Comparison of ENCODE assay signal across 8 mouse cellular contexts in genomic region chr11:78183884-78184514, GRCm38 (mm10). TPM values are rescaled to one million over a fixed set of nuclear protein-coding genes. Genes with fewer than 3 reads are reported as not detected.
A peak's percentile ranks its signal among the peaks of the same experiment; 100 is the strongest.
DNase-seq lines count a peak whose midpoint lies in the region; ATAC-seq lines count a peak whose summit lies in the region.

No protein-coding gene starts in this region.

- H3K9me3 ChIP-seq in megakaryocyte, embryonic 14.5 days: no peaks in the 10 kb centered on the region
- H3K9me3 ChIP-seq in limb, embryonic 13.5 days: no peaks in the 10 kb centered on the region
- no peaks in the 10 kb centered on the region for H3K9me3 ChIP-seq in stomach, embryonic 15.5 days

- peak overlapping the region; percentile 82 for H3K4me2 ChIP-seq in limb, embryonic 13.5 days (replicated peaks)
- peak overlapping the region; percentile 40 for H3K4me2 ChIP-seq in stomach, embryonic 15.5 days

- WGBS in limb, embryonic 13.5 days: 45% methylated on average over 10 of the region's 10 CpGs
- WGBS in stomach, embryonic 15.5 days: 41% methylated on average over 10 of the region's 10 CpGs

- H3K9ac ChIP-seq in limb, embryonic 13.5 days: peak overlapping the region; percentile 36; the same call in 1 of the 2 replicates
- no peak overlapping the region for H3K9ac ChIP-seq in stomach, embryonic 15.5 days

- peaks cover 53% of the 10 kb centered on the region for H3K4me1 ChIP-seq in megakaryocyte, embryonic 14.5 days
- H3K4me1 ChIP-seq in limb, embryonic 13.5 days: peaks cover 44% of the 10 kb centered on the region
- H3K4me1 ChIP-seq in stomach, embryonic 15.5 days: peaks cover 30% of the 10 kb centered on the region

- peak; percentile 30 to 66 for DNase-seq in adrenal gland, adult (ENCODE audit: inconsistent age in 2 of 2, low spot score in 1 of 2)
- no peak for DNase-seq in adrenal gland, postnatal 36 days
- no peak for DNase-seq in embryo, embryonic 10 days (ENCODE audit: low spot score)
- no peak for DNase-seq in B cell, adult 2 months

- ATAC-seq in megakaryocyte, adult 5-6 weeks (ENCODE audit: poor library complexity, severe bottlenecking): no peak
- ATAC-seq in limb, embryonic 13.5 days (ENCODE audit: low FRiP score, low read depth): no peak
- ATAC-seq in stomach, embryonic 15.5 days (ENCODE audit: insufficient read depth, low FRiP score, low read depth): no peak

- peaks cover 25% of the 10 kb centered on the region for H3K27me3 ChIP-seq in megakaryocyte, embryonic 14.5 days (replicated peaks)
- H3K27me3 ChIP-seq in limb, embryonic 13.5 days: no peaks in the 10 kb centered on the region
- no peaks in the 10 kb centered on the region for H3K27me3 ChIP-seq in stomach, embryonic 15.5 days (replicated peaks)

- H3K36me3 ChIP-seq in megakaryocyte, embryonic 14.5 days (replicated peaks; ENCODE audit: low read length): peaks cover 32% of the 10 kb centered on the region
- peaks cover 34% of the 10 kb centered on the region for H3K36me3 ChIP-seq in limb, embryonic 13.5 days
- peaks cover 24% of the 10 kb centered on the region for H3K36me3 ChIP-seq in stomach, embryonic 15.5 days

- peak overlapping the region; percentile 52; the same call in 1 of the 2 replicates for H3K27ac ChIP-seq in limb, embryonic 13.5 days
- H3K27ac ChIP-seq in stomach, embryonic 15.5 days: no peak overlapping the region

- H3K4me3 ChIP-seq in megakaryocyte, embryonic 14.5 days (replicated peaks): peak overlapping the region; percentile 96
- H3K4me3 ChIP-seq in limb, embryonic 13.5 days: peak overlapping the region; percentile 77
- H3K4me3 ChIP-seq in stomach, embryonic 15.5 days (replicated peaks): peak overlapping the region; percentile 98; the same call in 1 of the 2 replicates

RNA-seq across cellular contexts. Expression of gene Rpl23a, which starts 0.6 kb away (rescaled TPM):
- 1,000 to 10,000 TPM; 1,640 to 1,911 TPM for total RNA-seq in adrenal gland, postnatal 36 days (2021)
- 151 and 1,521 TPM in 2 replicates for polyA plus RNA-seq in megakaryocyte, embryonic 14.5 days (2012; ENCODE audit: insufficient read depth, low replicate concordance)
- total RNA-seq in megakaryocyte, adult 5-6 weeks (2015): 2,467 and 2,664 TPM in 2 replicates
- total RNA-seq in megakaryocyte, adult 5-6 weeks (2017): 2,641 and 2,675 TPM in 2 replicates
- 1,373 and 1,384 TPM in 2 replicates for polyA plus RNA-seq in limb, embryonic 13.5 days (2015; fragmentation: Nextera tagmentation; extraction: Ambion mirVana)
- 1,236 and 1,312 TPM in 2 replicates for polyA plus RNA-seq in stomach, embryonic 15.5 days (2015; fragmentation: Nextera tagmentation; extraction: Ambion mirVana)

RNA-seq across cellular contexts. Expression of gene Rab34, which starts 4.2 kb away (rescaled TPM):
- 10 to 100 TPM; 85.9 to 89.9 TPM for total RNA-seq in adrenal gland, postnatal 36 days (2021)
- polyA plus RNA-seq in megakaryocyte, embryonic 14.5 days (2012; ENCODE audit: insufficient read depth, low replicate concordance): 4.5 TPM in 1 of 2 replicates, not detected in the other
- not detected in 2 replicates for total RNA-seq in megakaryocyte, adult 5-6 weeks (2015)
- 1.3 TPM in 1 of 2 replicates, not detected in the other for total RNA-seq in megakaryocyte, adult 5-6 weeks (2017)
- polyA plus RNA-seq in limb, embryonic 13.5 days (2015; fragmentation: Nextera tagmentation; extraction: Ambion mirVana): 171 and 185 TPM in 2 replicates
- polyA plus RNA-seq in stomach, embryonic 15.5 days (2015; fragmentation: Nextera tagmentation; extraction: Ambion mirVana): 111 and 120 TPM in 2 replicates

RNA-seq across cellular contexts. Expression of gene Tlcd1, which starts 7.5 kb away (rescaled TPM):
- total RNA-seq in adrenal gland, postnatal 36 days (2021): 10 to 100 TPM; 41.5 to 88.1 TPM
- 35.9 and 67.9 TPM in 2 replicates for polyA plus RNA-seq in megakaryocyte, embryonic 14.5 days (2012; ENCODE audit: insufficient read depth, low replicate concordance)
- total RNA-seq in megakaryocyte, adult 5-6 weeks (2015): 0.76 and 2.8 TPM in 2 replicates
- total RNA-seq in megakaryocyte, adult 5-6 weeks (2017): 1.0 and 1.3 TPM in 2 replicates
- polyA plus RNA-seq in limb, embryonic 13.5 days (2015; fragmentation: Nextera tagmentation; extraction: Ambion mirVana): 13.5 and 14.1 TPM in 2 replicates
- 29.8 and 30.8 TPM in 2 replicates for polyA plus RNA-seq in stomach, embryonic 15.5 days (2015; fragmentation: Nextera tagmentation; extraction: Ambion mirVana)

RNA-seq across cellular contexts. Expression of gene Nek8, which starts 7.5 kb away (rescaled TPM):
- total RNA-seq in adrenal gland, postnatal 36 days (2021): 10 to 100 TPM; 10.5 to 11.3 TPM
- polyA plus RNA-seq in megakaryocyte, embryonic 14.5 days (2012; ENCODE audit: insufficient read depth, low replicate concordance): 1.3 and 2.2 TPM in 2 replicates
- total RNA-seq in megakaryocyte, adult 5-6 weeks (2015): 2.4 and 8.6 TPM in 2 replicates
- total RNA-seq in megakaryocyte, adult 5-6 weeks (2017): 2.1 and 6.9 TPM in 2 replicates
- 20.1 and 20.7 TPM in 2 replicates for polyA plus RNA-seq in limb, embryonic 13.5 days (2015; fragmentation: Nextera tagmentation; extraction: Ambion mirVana)
- 15.4 and 18.2 TPM in 2 replicates for polyA plus RNA-seq in stomach, embryonic 15.5 days (2015; fragmentation: Nextera tagmentation; extraction: Ambion mirVana)

RNA-seq across cellular contexts. Expression of gene Proca1, which starts 9.2 kb away (rescaled TPM):
- 10 to 100 TPM; 14.1 to 15.2 TPM for total RNA-seq in adrenal gland, postnatal 36 days (2021)
- 0.22 TPM in 1 of 2 replicates, not detected in the other for polyA plus RNA-seq in megakaryocyte, embryonic 14.5 days (2012; ENCODE audit: insufficient read depth, low replicate concordance)
- 0.62 and 1.6 TPM in 2 replicates for total RNA-seq in megakaryocyte, adult 5-6 weeks (2015)
- total RNA-seq in megakaryocyte, adult 5-6 weeks (2017): 1.1 and 1.3 TPM in 2 replicates
- polyA plus RNA-seq in limb, embryonic 13.5 days (2015; fragmentation: Nextera tagmentation; extraction: Ambion mirVana): 2.7 and 3.0 TPM in 2 replicates
- polyA plus RNA-seq in stomach, embryonic 15.5 days (2015; fragmentation: Nextera tagmentation; extraction: Ambion mirVana): 2.9 and 3.0 TPM in 2 replicates

Comparison
In these comparisons a context has a peak if more than half of its experiments do, and no peak if none do; other contexts are left out.
1. DNase-seq: peak in adrenal gland, adult (2 of 2); none in adrenal gland, postnatal 36 days (0 of 2), embryo, embryonic 10 days (single experiment) and B cell, adult 2 months (0 of 2).
2. RNA of gene Rab34, which starts 4.2 kb away (polyA plus RNA-seq): 171 to 185 TPM in limb, embryonic 13.5 days and 111 to 120 TPM in stomach, embryonic 15.5 days; 4.5 TPM in megakaryocyte, embryonic 14.5 days; every median in the first group is over 10 times any median in the second.
3. Peak in every context shown above with its lines, with median percentiles within 50 percentile points of each other: H3K4me3 ChIP-seq.